Mouse (Mus musculus): ENCODE measurements around the gene Isyna1. TPM values are rescaled to one million over a fixed set of nuclear protein-coding genes. Genes with fewer than 3 reads are reported as not detected.

The Isyna1 gene
- polyA plus RNA-seq, 2 experiments = 94.4 to 213 TPM

DNA sequence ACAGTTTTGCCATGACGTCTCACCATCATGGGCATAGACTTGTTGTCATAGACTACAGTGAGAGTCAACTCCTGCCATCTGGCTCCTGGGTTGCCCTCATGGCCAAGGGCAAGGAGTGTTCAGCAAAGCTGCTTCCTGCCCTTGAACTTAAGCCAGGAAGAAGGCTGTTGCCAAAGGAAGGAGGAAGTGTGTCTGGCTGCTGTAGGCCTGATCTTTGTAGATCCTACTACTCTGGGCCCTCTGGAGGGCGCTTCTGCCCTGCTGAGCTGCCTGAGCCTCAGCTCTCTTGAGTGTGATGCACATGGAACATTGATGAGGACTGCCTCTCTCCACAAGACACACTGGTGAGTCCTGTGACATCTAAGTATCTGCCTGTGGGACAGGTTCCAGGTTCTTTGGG, 34.1 kb upstream of the Isyna1 start:
- WGBS = 82% methylated on average over 2 of the region's 2 CpGs

DNA sequence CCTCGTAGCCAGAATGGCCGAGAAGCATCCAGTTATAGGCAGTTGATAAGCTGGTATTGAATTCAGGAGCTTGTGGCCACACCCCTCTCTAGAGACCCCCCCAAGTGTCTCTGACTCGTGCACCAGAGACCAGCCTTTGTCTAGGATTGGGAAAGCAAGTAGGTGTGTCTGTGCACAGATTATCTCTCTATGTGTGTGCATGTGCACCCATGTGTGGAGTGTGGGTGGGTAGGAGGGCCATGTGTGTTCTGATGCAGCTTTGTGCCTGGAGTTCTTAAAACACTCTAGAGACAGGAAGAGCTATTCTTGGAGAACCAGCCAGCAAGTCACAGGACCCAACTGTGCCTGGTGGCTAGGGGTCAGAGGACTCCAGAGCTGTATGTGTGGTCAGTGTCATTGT, 33.6 kb upstream of the Isyna1 start:
- H3K4me2 ChIP-seq (replicated peaks; ENCODE audit: low read depth, low read length, severe bottlenecking) = no peak overlapping the region
- TF ChIP-seq POLR2A (IDR thresholded peaks at IDR 0.05; ENCODE audit: borderline replicate concordance, extremely low read depth, insufficient read depth, insufficient read length) = no peak
- no peak overlapping the region for H3K9ac ChIP-seq (ENCODE audit: low read depth, low read length, severe bottlenecking)
- ATAC-seq (ENCODE audit: low FRiP score, low read depth) (no peak), DNase-seq (ENCODE audit: low spot score) (no peak)
- H3K4me3 ChIP-seq (replicated peaks; ENCODE audit: low read length) = no peak overlapping the region
- H3K9me3 ChIP-seq (ENCODE audit: control insufficient read depth, low read length) = no peaks in the 10 kb centered on the region
- 81% methylated on average over 3 of the region's 3 CpGs for WGBS
- peaks cover 3% of the 10 kb centered on the region; the same call in 1 of the 2 replicates for H3K36me3 ChIP-seq (ENCODE audit: control insufficient read depth, insufficient read depth, low read length)
- H3K27me3 ChIP-seq (ENCODE audit: control insufficient read depth, insufficient read depth, low read length) = no peaks in the 10 kb centered on the region
- H3K4me1 ChIP-seq (ENCODE audit: control insufficient read depth, insufficient read depth, low read length) = peaks cover 4% of the 10 kb centered on the region; the same call in 1 of the 2 replicates
- H3K27ac ChIP-seq (replicated peaks; ENCODE audit: low read depth, low read length) = no peak overlapping the region

More for the DNA sequence above, 34.1 kb upstream of the Isyna1 start:
- no peak overlapping the region for H3K27ac ChIP-seq (replicated peaks; ENCODE audit: low read depth, low read length)
- TF ChIP-seq POLR2A (IDR thresholded peaks at IDR 0.05; ENCODE audit: borderline replicate concordance, extremely low read depth, insufficient read depth, insufficient read length) = no peak
- H3K9me3 ChIP-seq (ENCODE audit: control insufficient read depth, low read length) = no peaks in the 10 kb centered on the region
- DNase-seq (ENCODE audit: low spot score) (no peak), ATAC-seq (ENCODE audit: low FRiP score, low read depth) (no peak)
- no peak overlapping the region for H3K4me3 ChIP-seq (replicated peaks; ENCODE audit: low read length)
- H3K4me2 ChIP-seq (replicated peaks; ENCODE audit: low read depth, low read length, severe bottlenecking) = no peak overlapping the region
- no peaks in the 10 kb centered on the region for H3K27me3 ChIP-seq (ENCODE audit: control insufficient read depth, insufficient read depth, low read length)
- H3K4me1 ChIP-seq (ENCODE audit: control insufficient read depth, insufficient read depth, low read length) = 0 out of 2 replicates have a peak, but pooled peaks cover 1% of the 10 kb centered on the region
- H3K36me3 ChIP-seq (ENCODE audit: control insufficient read depth, insufficient read depth, low read length) = peaks cover 3% of the 10 kb centered on the region; the same call in 1 of the 2 replicates
- no peak overlapping the region for H3K9ac ChIP-seq (ENCODE audit: low read depth, low read length, severe bottlenecking)

DNA sequence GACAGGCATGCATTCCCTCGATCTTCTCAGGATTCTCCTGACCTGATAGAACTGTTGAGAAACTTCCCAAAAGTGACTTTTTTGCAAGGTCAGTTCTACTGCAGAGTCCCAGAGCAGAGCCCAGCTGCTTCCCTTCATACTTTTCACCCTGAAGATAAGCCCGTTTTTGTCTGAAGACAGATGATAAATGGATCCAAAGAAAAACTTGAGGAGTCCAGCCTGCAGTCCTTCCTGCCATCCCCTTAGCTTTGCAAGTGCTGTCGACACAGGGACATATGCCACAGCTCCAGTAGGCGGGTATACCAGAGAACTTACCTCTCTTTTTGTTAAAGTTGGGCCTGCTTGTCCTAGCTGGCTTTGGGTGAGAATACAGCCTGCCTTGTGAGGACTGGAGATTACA, 32.8 kb upstream of the Isyna1 start:
- H3K4me3 ChIP-seq (replicated peaks; ENCODE audit: low read length) = no peak overlapping the region
- peaks cover 3% of the 10 kb centered on the region; the same call in 1 of the 2 replicates for H3K36me3 ChIP-seq (ENCODE audit: control insufficient read depth, insufficient read depth, low read length)
- no peak for TF ChIP-seq POLR2A (IDR thresholded peaks at IDR 0.05; ENCODE audit: borderline replicate concordance, extremely low read depth, insufficient read depth, insufficient read length)
- no peak overlapping the region for H3K9ac ChIP-seq (ENCODE audit: low read depth, low read length, severe bottlenecking)
- 78% methylated on average over 4 of the region's 4 CpGs for WGBS
- H3K9me3 ChIP-seq (ENCODE audit: control insufficient read depth, low read length) = no peaks in the 10 kb centered on the region
- H3K4me1 ChIP-seq (ENCODE audit: control insufficient read depth, insufficient read depth, low read length) = peaks cover 6% of the 10 kb centered on the region; the same call in 1 of the 2 replicates
- no peaks in the 10 kb centered on the region for H3K27me3 ChIP-seq (ENCODE audit: control insufficient read depth, insufficient read depth, low read length)
- H3K27ac ChIP-seq (replicated peaks; ENCODE audit: low read depth, low read length) = no peak overlapping the region
- no peak overlapping the region for H3K4me2 ChIP-seq (replicated peaks; ENCODE audit: low read depth, low read length, severe bottlenecking)
- DNase-seq (ENCODE audit: low spot score) = no peak
- no peak for ATAC-seq (ENCODE audit: low FRiP score, low read depth)

DNA sequence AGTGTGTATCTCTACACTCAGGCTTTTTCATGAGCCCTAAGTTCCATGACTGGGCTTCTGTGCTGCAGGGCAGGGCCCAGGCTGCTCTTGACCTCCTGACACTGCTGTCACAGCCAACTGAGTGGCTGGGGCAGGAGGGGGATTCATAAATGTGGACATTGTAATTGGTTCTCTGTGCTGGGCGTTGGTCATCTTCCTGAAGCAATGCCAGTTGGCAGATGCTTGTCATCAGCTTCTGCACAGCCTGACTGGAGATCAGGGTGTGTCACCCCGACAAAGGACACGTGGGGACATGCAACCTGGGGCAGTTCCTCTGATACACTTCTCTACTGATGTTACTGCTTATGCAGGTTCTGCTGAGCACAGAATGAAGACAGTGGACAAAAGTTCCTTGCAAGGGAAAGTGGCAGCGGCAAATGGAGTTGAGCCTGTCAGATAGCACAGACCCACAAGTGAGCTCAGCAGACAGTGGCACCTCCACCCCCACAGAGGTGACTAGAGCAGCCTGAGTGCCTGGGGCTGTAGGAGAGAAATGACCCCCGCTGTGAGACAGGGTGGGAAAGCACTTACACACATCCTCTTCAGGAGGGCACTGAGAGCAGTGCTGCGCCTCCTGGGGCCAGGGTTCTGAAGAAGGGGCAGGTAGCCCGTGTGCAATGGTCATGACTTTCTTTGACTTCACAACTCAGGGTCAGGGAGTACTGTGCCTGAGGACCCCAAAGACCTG, 32.2 kb upstream of the Isyna1 start:
- no peak for TF ChIP-seq POLR2A (IDR thresholded peaks at IDR 0.05; ENCODE audit: borderline replicate concordance, extremely low read depth, insufficient read depth, insufficient read length)
- Histone ChIP-seq H3K4me1 (ENCODE audit: control insufficient read depth, insufficient read depth, low read length) (peaks cover 6% of the 10 kb centered on the region; the same call in 1 of the 2 replicates), H3K9ac (ENCODE audit: low read depth, low read length, severe bottlenecking) (no peak overlapping the region), H3K27me3 (ENCODE audit: control insufficient read depth, insufficient read depth, low read length) (no peaks in the 10 kb centered on the region), H3K27ac (replicated peaks; ENCODE audit: low read depth, low read length) (no peak overlapping the region), H3K4me2 (replicated peaks; ENCODE audit: low read depth, low read length, severe bottlenecking) (no peak overlapping the region), H3K9me3 (ENCODE audit: control insufficient read depth, low read length) (no peaks in the 10 kb centered on the region), H3K4me3 (replicated peaks; ENCODE audit: low read length) (no peak overlapping the region), H3K36me3 (ENCODE audit: control insufficient read depth, insufficient read depth, low read length) (peaks cover 3% of the 10 kb centered on the region; the same call in 1 of the 2 replicates)
- no peak for DNase-seq (ENCODE audit: low spot score)
- WGBS = 76% methylated on average over 7 of the region's 7 CpGs
- ATAC-seq (ENCODE audit: low FRiP score, low read depth) = no peak

DNA sequence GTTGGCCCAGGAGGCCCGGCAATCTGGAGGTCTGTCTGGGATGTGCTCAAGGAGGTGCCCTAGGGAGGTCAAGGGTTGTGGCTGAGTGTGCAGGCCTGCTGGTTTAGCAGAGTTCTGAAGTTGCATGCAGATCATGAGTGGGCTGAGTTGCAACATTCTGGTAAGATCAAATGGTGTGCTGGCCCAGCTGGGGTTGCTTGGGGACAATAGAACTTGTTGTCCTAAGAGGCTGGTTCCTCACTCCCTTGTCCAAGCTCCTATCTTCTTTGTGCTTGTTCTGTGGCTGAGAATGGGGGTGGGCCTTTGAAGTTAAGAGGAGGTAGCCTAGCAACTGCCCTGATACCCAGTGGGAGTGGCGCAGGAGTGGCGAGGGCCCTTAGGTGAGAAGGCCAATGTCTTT, 31.4 kb upstream of the Isyna1 start:
- H3K4me3 ChIP-seq (replicated peaks; ENCODE audit: low read length) = no peak overlapping the region
- H3K27me3 ChIP-seq (ENCODE audit: control insufficient read depth, insufficient read depth, low read length) = no peaks in the 10 kb centered on the region
- TF ChIP-seq POLR2A (IDR thresholded peaks at IDR 0.05; ENCODE audit: borderline replicate concordance, extremely low read depth, insufficient read depth, insufficient read length) = no peak
- no peak overlapping the region for H3K9ac ChIP-seq (ENCODE audit: low read depth, low read length, severe bottlenecking)
- peaks cover 6% of the 10 kb centered on the region; the same call in 1 of the 2 replicates for H3K4me1 ChIP-seq (ENCODE audit: control insufficient read depth, insufficient read depth, low read length)
- H3K27ac ChIP-seq (replicated peaks; ENCODE audit: low read depth, low read length) = no peak overlapping the region
- no peak overlapping the region for H3K4me2 ChIP-seq (replicated peaks; ENCODE audit: low read depth, low read length, severe bottlenecking)
- peaks cover 3% of the 10 kb centered on the region; the same call in 1 of the 2 replicates for H3K36me3 ChIP-seq (ENCODE audit: control insufficient read depth, insufficient read depth, low read length)
- WGBS = 90% methylated on average over 3 of the region's 3 CpGs
- ATAC-seq (ENCODE audit: low FRiP score, low read depth) (no peak), DNase-seq (ENCODE audit: low spot score) (no peak)
- no peaks in the 10 kb centered on the region for H3K9me3 ChIP-seq (ENCODE audit: control insufficient read depth, low read length)

Data from limb, embryonic 14.5 days (tissue).